Mouse (Mus musculus): Measurements from ENCODE around the gene Hist1h4j. TPM values are rescaled to one million over a fixed set of nuclear protein-coding genes. Genes with fewer than 3 reads are reported as not detected.
"Not testable (repeated sequence)": the region's sequence is repeated elsewhere in the genome, so short reads cannot be mapped to it uniquely, and the experiment has no call there.

The Hist1h4j gene
- polyA plus RNA-seq, 1 experiment from 2014 or later: 2.4 TPM

GRCm38 (mm10) chr13:21715864-21716539 is 18.9 kb upstream of the Hist1h4j start, which contains the start of the genes Hist1h2bl and Hist1h2ai:
Gene Hist1h2bl, minus strand, starts transcription at chr13:21716143.
Gene Hist1h2ai, plus strand, starts transcription at chr13:21716422.
- Histone ChIP-seq H3K9ac (ENCODE audit: low read depth, low read length) (peak within 1 kb of the TSS; percentile 81), H3K4me3 (ENCODE audit: low read length) (peak within 1 kb of the TSS; percentile 47), H3K27ac (ENCODE audit: low read depth, low read length) (peak within 1 kb of the TSS; percentile 99), H3K4me1 (ENCODE audit: control insufficient read depth, insufficient read depth, low read length) (peaks cover 12% of the 10 kb centered on the region; the same call in 1 of the 2 replicates), H3K4me2 (replicated peaks; ENCODE audit: low read depth, low read length) (peak within 1 kb of the TSS; percentile 76)
- not testable (repeated sequence) for H3K27me3 ChIP-seq (ENCODE audit: control insufficient read depth, insufficient read depth, low read length); H3K9me3 ChIP-seq (ENCODE audit: control insufficient read depth, low read length); H3K36me3 ChIP-seq (ENCODE audit: control insufficient read depth, insufficient read depth, low read length)
- peak; percentile 94 for ATAC-seq (ENCODE audit: low FRiP score, low TSS enrichment)
- 1% methylated on average over 24 of the region's 50 CpGs for WGBS

- not testable (repeated sequence) for H3K27me3 ChIP-seq (ENCODE audit: control insufficient read depth, insufficient read depth, low read length); H3K36me3 ChIP-seq (ENCODE audit: control insufficient read depth, insufficient read depth, low read length); ATAC-seq (ENCODE audit: low FRiP score, low TSS enrichment); H3K9me3 ChIP-seq (ENCODE audit: control insufficient read depth, low read length)
- H3K4me1 ChIP-seq (ENCODE audit: control insufficient read depth, insufficient read depth, low read length): peaks cover 13% of the 10 kb centered on the region; the same call in 1 of the 2 replicates
- peak overlapping the region; percentile 47 for H3K4me3 ChIP-seq (ENCODE audit: low read length)
- peak overlapping the region; percentile 76 for H3K4me2 ChIP-seq (replicated peaks; ENCODE audit: low read depth, low read length)
- H3K27ac ChIP-seq (ENCODE audit: low read depth, low read length): peak overlapping the region; percentile 99
- H3K9ac ChIP-seq (ENCODE audit: low read depth, low read length): peak overlapping the region; percentile 81
- WGBS: under 1% methylated on average over 9 of the region's 38 CpGs
Observed at GRCm38 (mm10) chr13:21716540-21717391, 18.1 kb upstream of the Hist1h4j start.

GRCm38 (mm10) chr13:21717397-21718357 is 17.2 kb upstream of the Hist1h4j start, which contains the start of gene Hist1h3h:
Gene Hist1h3h, plus strand, starts transcription at chr13:21717659.
- H3K27me3 ChIP-seq (ENCODE audit: control insufficient read depth, insufficient read depth, low read length); H3K36me3 ChIP-seq (ENCODE audit: control insufficient read depth, insufficient read depth, low read length); H3K9me3 ChIP-seq (ENCODE audit: control insufficient read depth, low read length): not testable (repeated sequence)
- 1% methylated on average over 24 of the region's 56 CpGs for WGBS
- H3K4me2 ChIP-seq (replicated peaks; ENCODE audit: low read depth, low read length): peak within 1 kb of the TSS; percentile 76
- peaks cover 13% of the 10 kb centered on the region; the same call in 1 of the 2 replicates for H3K4me1 ChIP-seq (ENCODE audit: control insufficient read depth, insufficient read depth, low read length)
- peak within 1 kb of the TSS; percentile 99 for H3K27ac ChIP-seq (ENCODE audit: low read depth, low read length)
- H3K4me3 ChIP-seq (ENCODE audit: low read length): peak within 1 kb of the TSS; percentile 52
- ATAC-seq (ENCODE audit: low FRiP score, low TSS enrichment): peak; percentile 51
- peak within 1 kb of the TSS; percentile 82 for H3K9ac ChIP-seq (ENCODE audit: low read depth, low read length)

DNA sequence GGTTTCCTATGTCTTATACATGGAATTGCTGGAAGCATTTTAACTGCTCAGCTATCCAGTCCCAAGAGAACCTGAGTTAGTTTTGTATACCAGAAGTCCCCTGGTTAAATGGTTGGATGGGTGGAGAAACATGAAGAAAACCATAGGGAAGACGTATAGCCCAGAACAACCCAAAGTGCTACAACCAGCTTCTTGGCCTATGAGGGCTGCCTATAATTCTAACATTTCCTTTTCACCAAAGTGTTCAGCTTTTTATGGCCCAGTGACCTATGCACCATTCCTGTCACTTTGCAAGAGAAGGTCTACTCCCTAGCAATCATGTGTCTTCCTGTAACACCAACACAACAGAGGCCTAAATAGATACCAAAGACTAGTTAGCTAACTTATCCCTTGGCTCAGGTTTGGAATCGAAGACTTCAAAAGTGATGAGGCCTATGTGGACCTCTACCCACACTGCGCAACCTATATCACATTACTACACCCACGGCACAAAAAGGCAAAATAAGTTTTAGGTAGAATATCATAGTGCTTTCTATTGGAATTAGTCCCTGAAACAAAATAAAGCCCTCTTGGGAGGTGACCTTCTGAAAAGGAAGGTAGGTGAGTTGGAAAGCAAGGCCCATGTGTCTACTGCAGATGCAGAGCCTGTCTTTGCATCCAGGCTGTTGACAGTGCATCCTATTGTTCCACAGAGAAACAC is 16.3 kb upstream of the Hist1h4j start:
- WGBS: 53% methylated on average over 4 of the region's 4 CpGs
- Histone ChIP-seq H3K27ac (ENCODE audit: low read depth, low read length) (peak overlapping the region; percentile 95), H3K4me3 (ENCODE audit: low read length) (peak overlapping the region; percentile 52), H3K36me3 (ENCODE audit: control insufficient read depth, insufficient read depth, low read length) (no peaks in the 10 kb centered on the region), H3K9ac (ENCODE audit: low read depth, low read length) (peak overlapping the region; percentile 82), H3K4me2 (replicated peaks; ENCODE audit: low read depth, low read length) (peak overlapping the region; percentile 73), H3K27me3 (ENCODE audit: control insufficient read depth, insufficient read depth, low read length) (no peaks in the 10 kb centered on the region), H3K9me3 (ENCODE audit: control insufficient read depth, low read length) (no peaks in the 10 kb centered on the region), H3K4me1 (ENCODE audit: control insufficient read depth, insufficient read depth, low read length) (peaks cover 13% of the 10 kb centered on the region; the same call in 1 of the 2 replicates)
- ATAC-seq (ENCODE audit: low FRiP score, low TSS enrichment): no peak

DNA sequence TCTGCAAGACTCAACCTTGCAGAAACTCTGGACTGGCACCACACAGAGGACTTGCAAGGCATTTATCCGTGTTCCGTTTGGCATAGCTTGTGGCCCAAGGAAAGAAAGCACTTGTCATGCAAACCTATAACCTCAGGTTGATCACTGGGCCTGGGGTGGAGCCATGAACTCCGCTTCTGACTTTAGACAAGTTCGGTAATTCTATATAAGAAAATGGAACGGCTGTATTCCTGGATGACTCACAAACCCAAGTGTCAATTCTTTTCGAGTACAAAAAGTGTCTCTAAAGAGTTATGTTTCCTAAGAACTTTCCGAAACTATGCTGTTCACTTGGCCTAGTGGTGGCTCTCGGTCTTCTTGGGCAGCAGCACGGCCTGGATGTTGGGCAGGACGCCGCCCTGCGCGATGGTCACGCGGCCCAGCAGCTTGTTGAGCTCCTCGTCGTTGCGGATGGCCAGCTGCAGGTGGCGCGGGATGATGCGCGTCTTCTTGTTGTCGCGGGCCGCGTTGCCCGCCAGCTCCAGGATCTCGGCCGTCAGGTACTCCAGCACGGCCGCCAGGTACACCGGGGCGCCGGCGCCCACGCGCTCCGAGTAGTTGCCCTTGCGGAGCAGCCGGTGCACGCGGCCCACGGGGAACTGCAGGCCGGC is 13.6 kb upstream of the Hist1h4j start:
- peak overlapping the region; percentile 97 for H3K27ac ChIP-seq (ENCODE audit: low read depth, low read length)
- not testable (repeated sequence) for H3K36me3 ChIP-seq (ENCODE audit: control insufficient read depth, insufficient read depth, low read length); H3K27me3 ChIP-seq (ENCODE audit: control insufficient read depth, insufficient read depth, low read length); H3K9me3 ChIP-seq (ENCODE audit: control insufficient read depth, low read length)
- H3K4me2 ChIP-seq (replicated peaks; ENCODE audit: low read depth, low read length): peak overlapping the region; percentile 56
- 3% methylated on average over 15 of the region's 44 CpGs for WGBS
- peak overlapping the region; percentile 66 for H3K9ac ChIP-seq (ENCODE audit: low read depth, low read length)
- H3K4me3 ChIP-seq (ENCODE audit: low read length): peak overlapping the region; percentile 36; the same call in 1 of the 2 replicates
- ATAC-seq (ENCODE audit: low FRiP score, low TSS enrichment): peak; percentile 20
- peaks cover 13% of the 10 kb centered on the region; the same call in 1 of the 2 replicates for H3K4me1 ChIP-seq (ENCODE audit: control insufficient read depth, insufficient read depth, low read length)

- WGBS: under 1% methylated on average over 37 of the region's 37 CpGs
- H3K4me1 ChIP-seq (ENCODE audit: control insufficient read depth, insufficient read depth, low read length): peaks cover 13% of the 10 kb centered on the region; the same call in 1 of the 2 replicates
- not testable (repeated sequence) for H3K9me3 ChIP-seq (ENCODE audit: control insufficient read depth, low read length); H3K27me3 ChIP-seq (ENCODE audit: control insufficient read depth, insufficient read depth, low read length); H3K36me3 ChIP-seq (ENCODE audit: control insufficient read depth, insufficient read depth, low read length)
- peak within 1 kb of the TSS; percentile 36; the same call in 1 of the 2 replicates for H3K4me3 ChIP-seq (ENCODE audit: low read length)
- peak within 1 kb of the TSS; percentile 56 for H3K4me2 ChIP-seq (replicated peaks; ENCODE audit: low read depth, low read length)
- peak; percentile 98 for ATAC-seq (ENCODE audit: low FRiP score, low TSS enrichment)
- peak within 1 kb of the TSS; percentile 66 for H3K9ac ChIP-seq (ENCODE audit: low read depth, low read length)
- peak within 1 kb of the TSS; percentile 97 for H3K27ac ChIP-seq (ENCODE audit: low read depth, low read length)
Observed at GRCm38 (mm10) chr13:21721757-21722372, 13.0 kb upstream of the Hist1h4j start, which contains the start of gene Hist1h2bm. Gene Hist1h2bm, plus strand, starts transcription at chr13:21722044.

- 2% methylated on average over 11 of the region's 11 CpGs for WGBS
- ATAC-seq (ENCODE audit: low FRiP score, low TSS enrichment): 0 out of 2 replicates have a peak, but pooled peaks have one; percentile 3
Observed at GRCm38 (mm10) chr13:21722373-21722925, 12.4 kb upstream of the Hist1h4j start.

More at GRCm38 (mm10) chr13:21722373-21722925, 12.4 kb upstream of the Hist1h4j start:
- Histone ChIP-seq H3K27me3 (ENCODE audit: control insufficient read depth, insufficient read depth, low read length) (no peaks in the 10 kb centered on the region), H3K36me3 (ENCODE audit: control insufficient read depth, insufficient read depth, low read length) (no peaks in the 10 kb centered on the region), H3K9ac (ENCODE audit: low read depth, low read length) (peak overlapping the region; percentile 66), H3K27ac (ENCODE audit: low read depth, low read length) (peak overlapping the region; percentile 89), H3K4me2 (replicated peaks; ENCODE audit: low read depth, low read length) (peak overlapping the region; percentile 36), H3K4me1 (ENCODE audit: control insufficient read depth, insufficient read depth, low read length) (peaks cover 13% of the 10 kb centered on the region; the same call in 1 of the 2 replicates), H3K4me3 (ENCODE audit: low read length) (peak overlapping the region; percentile 24; the same call in 1 of the 2 replicates), H3K9me3 (ENCODE audit: control insufficient read depth, low read length) (no peaks in the 10 kb centered on the region)

All from kidney, embryonic 14.5 days (tissue).